Mouse (Mus musculus) embryonic stem cell, embryonic (primary cell): Measurements from ENCODE around the gene Spryd7.
"Not testable (repeated sequence)": the region's sequence is repeated elsewhere in the genome, so short reads cannot be mapped to it uniquely, and the experiment has no call there.

ENCODE experiments used
- CTCF ChIA-PET, 4 experiments: fragments of 300-600 bp in 2 of 4; fragments of 350-600 bp in 2 of 4; sonication (Branson Sonifier 250); formaldehyde crosslinking; loops; one replicate each; lab custom pipeline; 2022; ENCODE audit warnings: inconsistent platforms in 2 of 4; lab: Charles Lee
- POLR2A ChIA-PET, 4 experiments: fragments of 300-600 bp in 2 of 4; fragments of 350-600 bp in 2 of 4; sonication (Branson Sonifier 250); formaldehyde crosslinking; loops; one replicate each; lab custom pipeline; 2022; ENCODE audit warnings: antibody characterized with exemption in 4 of 4, inconsistent platforms in 1 of 4; lab: Charles Lee

Spryd7 gene

GRCm38 (mm10) chr14:61566211-61566610, 9.5 kb upstream of the Spryd7 start:
- POLR2A ChIA-PET: interaction anchor here in 1 of 4 experiments (0.6 kb wide), 1 partner anchor 116 kb away, joined by 3 read pairs; no protein-coding TSS in a partner anchor
- CTCF ChIA-PET: interaction anchor here in 1 of 4 experiments (0.6 kb wide), 1 partner anchor 235 kb away, joined by 3 read pairs; no protein-coding TSS in a partner anchor

GRCm38 (mm10) chr14:61559856-61560255, 3.2 kb upstream of the Spryd7 start:
- ChIA-PET CTCF (interaction anchor here in 3 of 4 experiments (0.6 to 0.7 kb wide), 3 partner anchors 39 to 796 kb away, joined by 3 to 6 read pairs (median 6); no protein-coding TSS in a partner anchor), POLR2A (interaction anchor here in 3 of 4 experiments (0.6 to 1.5 kb wide), 6 partner anchors 11 to 1412 kb away, joined by 3 to 9 read pairs (median 4); no protein-coding TSS in a partner anchor)

GRCm38 (mm10) chr14:61558901-61559300, 2.2 kb upstream of the Spryd7 start:
- ChIA-PET POLR2A (no interaction called here), CTCF (no interaction called here)

DNA sequence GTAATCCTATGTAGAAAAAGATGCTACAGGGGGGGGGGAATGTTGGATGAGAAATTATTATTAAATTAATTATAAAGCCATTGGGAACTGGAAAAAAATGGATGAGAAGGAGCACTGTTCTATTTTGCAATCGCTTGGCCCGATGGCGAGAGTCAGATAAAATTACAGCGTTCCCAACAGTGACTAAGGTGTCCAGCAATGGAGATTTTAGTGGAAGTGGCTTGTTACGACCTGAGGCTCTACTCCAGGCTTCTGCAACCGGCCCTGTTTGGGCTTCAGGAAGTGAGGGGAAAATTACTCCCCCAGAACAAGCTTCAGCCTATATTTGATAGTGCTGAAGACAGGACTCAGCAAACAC, 776 bp downstream of the Spryd7 start:
- ChIA-PET CTCF (interaction anchor here in 1 of 4 experiments (0.6 kb wide), 1 partner anchor 58 kb away, joined by 8 read pairs; no protein-coding TSS in a partner anchor), POLR2A (interaction anchor here in 3 of 4 experiments (0.6 to 2.1 kb wide), 22 partner anchors 12 to 930 kb away, joined by 3 to 19 read pairs (median 5); partner anchors contain the start of genes Trim13 (in 2 of the 3), Dleu7 (in 1 of the 3) and Kpna3 (in 1 of the 3))

- CTCF ChIA-PET: no interaction called here
- POLR2A ChIA-PET: no interaction called here
Measured at GRCm38 (mm10) chr14:61548614-61549013, 8.1 kb downstream of the Spryd7 start.

DNA sequence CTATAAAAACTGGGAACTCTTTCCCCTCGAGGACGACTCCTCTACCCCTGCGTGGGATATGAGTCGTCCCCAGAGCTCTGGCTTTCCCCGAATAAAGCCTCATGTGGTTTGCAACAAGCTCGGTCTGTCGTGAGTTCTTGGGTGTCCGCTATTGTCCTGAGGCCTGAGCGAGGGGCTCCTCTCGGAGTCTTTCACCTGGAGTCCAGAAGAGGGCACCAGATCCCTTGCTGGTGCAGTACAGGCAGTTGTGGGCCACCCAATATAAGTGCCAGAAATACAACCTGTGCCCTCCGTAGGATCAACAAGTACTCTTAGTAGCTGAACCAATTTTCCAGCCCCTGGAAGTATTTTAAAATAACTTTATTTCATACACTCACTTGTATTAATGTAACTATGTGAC, 18.9 kb downstream of the Spryd7 start:
- CTCF ChIA-PET: interaction anchor here in 1 of 4 experiments (0.9 kb wide), 1 partner anchor 920 kb away, joined by 3 read pairs; no protein-coding TSS in a partner anchor
- POLR2A ChIA-PET: not testable (repeated sequence)

DNA sequence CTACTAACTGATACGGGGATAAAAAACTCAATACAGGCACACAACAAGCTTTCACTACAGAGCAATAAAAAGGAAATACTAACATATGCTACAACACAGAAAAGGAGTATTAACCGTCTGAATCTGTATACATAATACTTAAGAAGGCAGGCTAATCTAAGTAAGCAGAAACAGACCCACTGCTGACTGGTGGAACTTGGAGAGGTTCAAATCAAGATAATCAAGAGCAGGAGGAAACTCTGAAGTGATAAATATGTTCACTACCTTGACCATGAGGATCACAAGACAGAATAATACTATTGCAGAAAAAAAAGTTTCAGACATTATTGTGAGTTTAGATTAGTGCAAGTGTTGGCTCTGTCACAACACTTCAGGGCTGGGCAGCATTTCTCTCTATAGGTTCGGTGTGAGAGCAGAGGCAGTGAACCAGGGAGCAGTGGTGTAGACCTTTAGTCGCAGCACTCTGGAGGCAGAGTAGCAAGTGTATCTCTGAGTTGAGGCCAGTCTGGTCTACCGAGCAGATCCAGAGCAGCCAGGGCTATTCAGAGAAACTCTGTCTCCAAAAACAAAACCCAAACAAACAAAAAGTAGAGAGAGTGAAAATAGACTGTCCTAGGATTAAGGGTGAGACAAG, 19.9 kb downstream of the Spryd7 start:
- ChIA-PET POLR2A (interaction anchor here in 1 of 4 experiments (1.2 to 2.1 kb wide), 2 partner anchors 11 to 61 kb away, joined by 3 to 7 read pairs; partner anchors contain the start of gene Trim13), CTCF (no interaction called here)

GRCm38 (mm10) chr14:61535811-61536210, 20.9 kb downstream of the Spryd7 start:
- ChIA-PET POLR2A (interaction anchor here in 2 of 4 experiments (1.2 to 2.1 kb wide), 4 partner anchors 10 to 62 kb away, joined by 3 to 7 read pairs (median 3); partner anchors contain the start of genes Spryd7 (in 1 of the 2) and Trim13 (in 1 of the 2)), CTCF (interaction anchor here in 1 of 4 experiments (0.7 kb wide), 1 partner anchor 385 kb away, joined by 5 read pairs; no protein-coding TSS in a partner anchor)

DNA sequence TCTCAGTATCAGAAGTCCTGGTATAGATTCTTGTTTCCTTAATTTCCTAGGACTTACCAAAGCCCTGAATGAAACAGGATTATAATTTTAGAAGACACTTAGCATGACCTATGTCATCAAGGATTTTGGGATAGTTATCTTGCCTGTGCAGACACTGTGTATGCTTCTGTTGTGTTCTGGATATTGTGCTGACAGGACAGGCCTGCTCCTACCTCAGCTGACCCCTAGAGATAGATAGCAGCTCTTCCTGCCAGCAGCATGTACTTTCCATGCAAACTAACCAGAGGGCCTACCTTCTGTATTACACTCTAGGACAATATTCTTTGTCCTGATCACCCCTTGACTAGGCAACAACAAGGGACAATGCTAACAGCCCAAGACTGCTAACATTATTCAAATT, 25.7 kb downstream of the Spryd7 start:
- CTCF ChIA-PET: no interaction called here
- POLR2A ChIA-PET: interaction anchor here in 2 of 4 experiments (1.2 to 1.6 kb wide), 3 partner anchors 8 to 26 kb away, joined by 3 read pairs; partner anchors contain the start of gene Spryd7 (in 1 of the 2)

- ChIA-PET POLR2A (interaction anchor here in 2 of 4 experiments (0.5 to 1.6 kb wide), 7 partner anchors 9 to 197 kb away, joined by 3 to 4 read pairs (median 3); partner anchors contain the start of gene Spryd7 (in 1 of the 2)), CTCF (interaction anchor here in 1 of 4 experiments (0.7 kb wide), 1 partner anchor 26 kb away, joined by 5 read pairs; no protein-coding TSS in a partner anchor)
Measured at GRCm38 (mm10) chr14:61530396-61530795, 26.3 kb downstream of the Spryd7 start.

- ChIA-PET POLR2A (interaction anchor here in 1 of 4 experiments (1.6 to 2.9 kb wide), 2 partner anchors 9 to 14 kb away, joined by 3 to 8 read pairs; no protein-coding TSS in a partner anchor), CTCF (no interaction called here)
Measured at GRCm38 (mm10) chr14:61529533-61529932, 27.2 kb downstream of the Spryd7 start.

GRCm38 (mm10) chr14:61526006-61526405, 30.7 kb downstream of the Spryd7 start:
- POLR2A ChIA-PET: interaction anchor here in 3 of 4 experiments (0.7 to 1.8 kb wide), 16 partner anchors 9 to 391 kb away, joined by 3 to 8 read pairs (median 3); partner anchors contain the start of genes Spryd7 (in 3 of the 3), Kpna3 (in 2 of the 3) and Trim13 (in 1 of the 3)
- CTCF ChIA-PET: interaction anchor here in 1 of 4 experiments (0.7 kb wide), 1 partner anchor 9 kb away, joined by 3 read pairs; no protein-coding TSS in a partner anchor

DNA sequence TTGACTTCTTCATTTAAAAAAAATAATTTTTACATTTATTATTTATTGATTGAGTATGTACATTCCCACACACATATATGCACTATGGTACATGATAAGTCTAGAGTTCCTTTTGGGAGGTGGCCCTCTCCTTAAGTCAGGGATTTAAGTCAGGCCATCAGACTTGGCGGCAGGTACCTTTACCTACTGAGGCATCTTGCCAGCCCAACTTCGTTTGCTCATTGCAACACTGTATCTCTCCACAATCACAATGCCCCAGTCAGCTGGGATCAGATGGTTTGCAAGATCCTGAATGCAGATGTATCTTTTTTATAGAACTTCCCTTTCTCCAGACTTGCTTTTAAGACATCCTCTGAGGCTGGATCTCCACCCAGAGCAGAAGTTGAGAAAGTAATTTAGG, 32.9 kb downstream of the Spryd7 start:
- CTCF ChIA-PET: no interaction called here

GRCm38 (mm10) chr14:61518659-61519480, 37.8 kb downstream of the Spryd7 start:
- CTCF ChIA-PET: no interaction called here
- POLR2A ChIA-PET: no interaction called here

More for the DNA sequence above, 32.9 kb downstream of the Spryd7 start:
- POLR2A ChIA-PET: no interaction called here

DNA sequence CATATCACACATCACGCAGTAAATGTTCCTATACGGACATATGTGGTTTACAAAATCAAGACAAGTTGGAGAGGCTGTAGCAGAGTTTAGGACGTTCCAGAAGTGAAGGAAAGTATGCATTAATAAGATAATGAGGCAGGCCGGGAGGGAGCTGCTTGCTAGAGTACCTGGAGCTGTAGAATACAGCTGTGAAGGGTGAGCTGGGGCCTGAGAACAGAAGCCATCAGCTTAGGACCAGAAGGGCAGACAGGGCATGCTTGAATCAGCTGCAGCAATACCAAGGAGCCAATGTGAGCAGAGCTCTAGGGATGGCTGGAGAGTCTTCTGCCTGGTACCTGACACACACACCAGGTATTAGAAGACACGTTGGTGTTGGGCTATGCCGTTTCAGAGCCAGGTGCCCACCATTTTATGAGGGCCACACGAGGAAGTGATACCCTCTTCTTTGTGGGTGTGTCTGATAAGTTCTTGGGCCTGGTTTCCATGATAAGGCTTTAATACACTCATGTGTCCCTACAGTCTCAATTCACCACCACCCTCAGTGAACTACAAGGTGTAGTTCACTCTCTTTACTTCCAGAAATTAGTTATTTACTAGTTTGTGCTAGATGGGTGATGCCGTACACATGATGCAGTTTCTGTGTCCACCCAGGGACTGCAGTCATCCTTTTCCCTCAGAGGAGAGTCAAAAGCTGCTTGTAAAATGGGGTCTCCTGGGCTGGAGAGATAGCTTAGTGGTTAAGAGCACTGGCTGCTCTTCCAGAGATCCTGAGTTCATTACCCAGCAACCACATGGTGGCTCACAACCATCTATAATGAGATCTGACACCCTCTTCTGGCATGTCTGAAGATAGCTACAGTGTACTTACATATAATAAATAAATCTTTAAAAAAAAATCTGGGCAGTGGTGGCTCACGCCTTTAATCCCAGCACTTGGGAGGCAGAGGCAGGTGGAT, 39.9 kb downstream of the Spryd7 start:
- ChIA-PET CTCF (interaction anchor here in 2 of 4 experiments (0.6 to 1.3 kb wide), 3 partner anchors 18 to 1690 kb away, joined by 3 read pairs; no protein-coding TSS in a partner anchor), POLR2A (interaction anchor here in 2 of 4 experiments (0.9 to 2.4 kb wide), 3 partner anchors 9 to 40 kb away, joined by 3 to 8 read pairs (median 4); partner anchors contain the start of gene Spryd7 (in 1 of the 2))

DNA sequence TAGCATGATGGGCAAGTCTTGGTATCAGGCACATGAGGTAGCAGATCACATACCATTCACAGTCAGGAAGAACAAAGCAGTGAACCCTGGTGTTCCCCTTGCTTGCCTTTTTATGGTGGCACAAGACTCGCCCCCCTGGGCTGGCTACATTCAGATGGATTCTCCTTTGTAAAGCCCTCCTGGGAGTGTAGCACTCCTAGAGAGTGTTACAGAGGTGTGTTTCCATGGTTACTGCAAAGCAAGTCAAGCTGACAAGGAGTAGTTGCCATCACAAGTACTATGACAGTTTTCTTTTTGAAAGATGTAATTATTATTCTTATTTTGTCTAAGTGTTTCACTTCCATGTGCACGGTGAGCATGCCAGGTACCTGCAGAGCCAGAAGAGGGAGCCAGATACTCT, 45.2 kb downstream of the Spryd7 start:
- POLR2A ChIA-PET: no interaction called here
- CTCF ChIA-PET: interaction anchor here in 2 of 4 experiments (0.6 to 1.6 kb wide), 2 partner anchors 9 kb away, joined by 3 read pairs; no protein-coding TSS in a partner anchor
